Mouse (Mus musculus) right cerebral cortex, adult 18-20 months (tissue): ENCODE results near the gene Fbxl14.
"Not testable (repeated sequence)": the region's sequence is repeated elsewhere in the genome, so short reads cannot be mapped to it uniquely, and the experiment has no call there.

Experiments
- DNase-seq: peaks from one replicate; pipeline ENCODE4 v3.0.0; 2022; ENCODE audit warnings: mixed read lengths

Gene Fbxl14

DNA sequence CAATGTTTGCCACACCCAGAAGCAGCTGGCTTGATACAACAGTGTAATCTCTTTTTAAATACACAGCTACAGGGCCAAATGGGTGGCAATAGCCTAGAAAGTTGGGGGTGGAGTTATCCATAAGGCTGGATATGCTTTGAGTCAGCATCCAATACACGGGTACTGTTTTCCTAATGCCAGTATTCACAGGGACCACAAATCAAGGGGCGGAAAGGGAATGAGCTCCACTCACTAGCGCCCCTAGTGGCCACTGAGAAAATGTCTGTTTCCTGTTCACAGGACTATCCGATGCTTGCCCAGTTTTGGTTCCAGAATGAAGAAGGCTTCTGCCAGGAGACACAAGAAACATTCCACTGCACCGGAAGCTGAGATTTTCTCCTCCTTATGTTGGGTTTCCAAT, 7.3 kb upstream of the Fbxl14 start:
- peak; percentile 38 for DNase-seq

DNA sequence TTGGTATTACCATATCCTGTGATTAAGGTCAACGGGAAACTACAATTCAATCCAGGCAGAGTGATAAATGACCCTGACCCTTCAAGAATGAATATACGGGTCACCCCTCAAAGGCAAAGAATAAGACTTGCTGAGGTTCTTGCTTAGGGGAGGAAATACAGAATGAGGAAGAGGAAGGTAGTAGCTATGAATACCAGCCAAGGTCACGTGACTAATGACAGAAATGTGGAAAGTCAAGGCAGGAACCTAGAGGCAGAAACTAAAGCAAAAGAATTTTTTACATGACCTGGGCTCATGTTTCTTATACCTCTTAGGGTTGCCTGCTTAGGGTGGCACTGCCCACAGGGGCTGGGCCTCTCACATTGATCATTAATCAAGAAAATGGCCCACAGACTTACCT, 6.8 kb upstream of the Fbxl14 start:
- no peak for DNase-seq

GRCm38 (mm10) chr6:119473446-119473845, 6.0 kb upstream of the Fbxl14 start:
- DNase-seq: no peak

DNA sequence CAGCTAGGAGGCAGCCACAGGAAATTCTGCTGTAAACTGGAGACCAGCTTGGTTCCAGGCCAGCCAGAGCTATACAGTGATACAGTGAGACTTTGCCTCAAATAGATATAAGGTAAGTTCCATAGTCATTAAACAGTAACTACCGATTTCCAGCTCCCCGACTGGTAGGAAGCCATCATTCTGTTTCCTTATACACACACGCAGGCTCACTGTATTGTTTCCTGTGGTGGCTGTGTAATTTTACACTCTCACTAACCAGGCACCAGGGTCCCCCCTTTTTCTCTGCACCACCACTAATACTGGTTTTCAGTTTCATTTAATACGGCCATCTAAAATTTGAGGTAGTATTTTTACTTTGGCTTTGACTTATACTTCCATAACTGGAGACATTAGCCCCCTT, 5.5 kb upstream of the Fbxl14 start:
- DNase-seq: no peak

DNA sequence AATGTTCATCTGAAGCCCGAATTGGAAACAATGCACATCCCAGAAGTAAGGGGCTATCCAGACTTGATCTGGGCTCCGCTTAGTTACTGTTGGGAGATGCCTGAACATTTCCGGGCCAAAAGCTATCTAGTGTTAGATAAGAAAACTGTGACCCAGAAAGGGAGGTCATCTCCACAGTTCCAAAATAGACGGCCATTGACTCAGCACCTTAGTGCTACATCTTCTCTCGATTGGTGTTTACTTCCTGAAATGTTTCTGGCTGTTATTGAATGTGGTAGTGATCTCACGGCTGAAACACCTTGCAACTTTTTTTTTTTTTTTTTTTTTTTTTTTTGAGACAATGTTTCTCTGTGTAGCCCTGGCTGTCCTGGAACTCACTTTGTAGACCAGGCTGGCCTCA, 3.5 kb upstream of the Fbxl14 start:
- DNase-seq: no peak

GRCm38 (mm10) chr6:119477686-119478310, 1.7 kb upstream of the Fbxl14 start:
- DNase-seq: no peak

GRCm38 (mm10) chr6:119478560-119479342, 717 bp upstream of the Fbxl14 start:
- DNase-seq: peak; percentile 88

DNA sequence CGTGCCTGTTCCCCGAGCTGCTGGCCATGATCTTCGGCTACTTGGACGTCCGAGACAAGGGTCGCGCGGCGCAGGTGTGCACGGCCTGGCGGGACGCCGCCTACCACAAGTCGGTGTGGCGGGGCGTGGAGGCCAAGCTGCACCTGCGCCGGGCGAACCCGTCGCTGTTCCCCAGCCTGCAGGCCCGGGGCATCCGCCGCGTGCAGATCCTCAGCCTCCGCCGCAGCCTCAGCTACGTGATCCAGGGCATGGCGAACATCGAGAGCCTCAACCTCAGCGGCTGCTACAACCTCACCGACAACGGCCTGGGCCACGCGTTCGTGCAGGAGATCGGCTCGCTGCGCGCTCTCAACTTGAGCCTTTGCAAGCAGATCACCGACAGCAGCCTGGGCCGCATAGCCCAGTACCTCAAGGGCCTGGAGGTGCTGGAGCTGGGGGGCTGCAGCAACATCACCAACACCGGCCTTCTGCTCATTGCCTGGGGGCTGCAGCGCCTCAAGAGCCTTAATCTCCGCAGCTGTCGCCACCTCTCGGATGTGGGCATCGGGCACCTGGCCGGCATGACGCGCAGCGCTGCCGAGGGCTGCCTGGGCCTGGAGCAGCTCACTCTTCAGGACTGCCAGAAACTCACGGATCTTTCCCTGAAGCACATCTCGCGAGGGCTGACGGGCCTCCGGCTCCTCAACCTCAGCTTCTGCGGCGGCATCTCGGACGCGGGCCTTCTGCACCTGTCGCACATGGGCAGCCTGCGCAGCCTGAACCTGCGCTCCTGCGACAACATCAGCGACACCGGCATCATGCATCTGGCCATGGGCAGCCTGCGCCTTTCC, 623 bp downstream of the Fbxl14 start:
- DNase-seq: peak; percentile 45

GRCm38 (mm10) chr6:119480706-119481331, 1.4 kb downstream of the Fbxl14 start:
- no peak for DNase-seq

GRCm38 (mm10) chr6:119481741-119482390, 2.4 kb downstream of the Fbxl14 start:
- DNase-seq: not testable (repeated sequence)

DNA sequence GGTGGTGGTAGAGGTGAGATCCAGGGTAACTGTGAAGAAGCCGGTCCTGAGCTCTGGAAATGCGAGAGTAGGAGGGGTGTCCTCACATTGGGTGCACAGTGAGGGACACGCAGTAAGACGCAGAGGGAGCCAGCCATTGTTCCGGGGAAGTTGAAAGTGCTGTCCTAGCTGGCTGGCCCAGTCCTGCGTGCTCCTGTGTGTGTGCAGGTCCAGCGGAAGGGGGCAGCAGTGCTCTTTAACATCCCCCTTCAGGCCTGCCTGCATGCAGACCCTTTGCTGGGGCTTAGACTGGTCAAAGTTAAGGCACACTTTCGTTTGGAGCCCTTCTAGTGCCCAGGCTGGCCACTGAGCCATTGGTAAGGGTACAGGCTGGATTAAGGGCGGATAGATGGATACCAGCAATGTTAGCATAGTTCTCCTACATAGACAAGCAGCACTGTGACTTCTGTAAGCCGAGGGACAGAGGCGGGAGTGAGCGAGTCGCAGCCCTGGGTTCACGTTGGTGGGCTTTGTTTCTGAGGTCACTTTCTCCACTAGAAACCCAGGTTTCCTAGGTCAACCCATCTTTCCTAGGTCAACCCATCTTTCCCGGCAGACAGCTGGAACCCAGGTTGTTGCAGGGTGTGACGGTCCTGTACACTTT, 3.6 kb downstream of the Fbxl14 start:
- DNase-seq: peak; percentile 47

GRCm38 (mm10) chr6:119485486-119485885, 6.0 kb downstream of the Fbxl14 start:
- no peak for DNase-seq

DNA sequence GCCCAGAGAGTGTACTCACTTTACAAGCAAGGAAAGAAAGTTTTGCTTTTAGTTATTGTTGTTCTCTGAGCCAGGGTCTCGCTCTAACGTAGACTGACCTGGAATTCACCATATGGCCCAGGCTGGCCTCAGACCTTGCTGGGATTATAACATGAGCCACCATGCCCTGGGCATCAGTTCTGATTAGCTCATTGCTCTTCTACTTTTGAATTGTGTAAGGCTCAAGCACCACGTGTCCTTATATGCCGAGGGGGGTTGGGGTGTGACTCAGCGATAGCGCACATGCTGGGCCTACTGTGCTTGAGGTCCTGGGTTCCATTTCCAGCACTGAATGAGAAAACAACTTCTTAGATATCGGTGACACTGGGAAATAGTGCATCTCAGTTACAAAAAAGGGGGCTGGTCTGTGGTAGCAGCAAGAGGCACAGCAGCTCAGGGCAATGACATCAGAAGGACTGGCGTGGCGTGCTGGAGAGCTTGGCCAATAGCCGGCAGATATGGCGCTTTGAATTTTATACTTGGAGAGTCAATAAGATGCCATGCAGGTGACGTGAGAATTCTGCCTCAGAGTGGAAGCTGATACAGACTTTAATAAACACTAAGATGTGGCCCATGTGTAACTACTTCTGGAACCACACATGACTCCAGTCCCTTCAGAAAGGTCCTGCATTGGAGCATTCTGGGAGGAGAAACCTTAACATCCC, 7.1 kb downstream of the Fbxl14 start:
- DNase-seq: no peak

- no peak for DNase-seq
These were observed 7.6 kb downstream of the Fbxl14 start for GRCm38 (mm10) chr6:119487085-119487458.

DNA sequence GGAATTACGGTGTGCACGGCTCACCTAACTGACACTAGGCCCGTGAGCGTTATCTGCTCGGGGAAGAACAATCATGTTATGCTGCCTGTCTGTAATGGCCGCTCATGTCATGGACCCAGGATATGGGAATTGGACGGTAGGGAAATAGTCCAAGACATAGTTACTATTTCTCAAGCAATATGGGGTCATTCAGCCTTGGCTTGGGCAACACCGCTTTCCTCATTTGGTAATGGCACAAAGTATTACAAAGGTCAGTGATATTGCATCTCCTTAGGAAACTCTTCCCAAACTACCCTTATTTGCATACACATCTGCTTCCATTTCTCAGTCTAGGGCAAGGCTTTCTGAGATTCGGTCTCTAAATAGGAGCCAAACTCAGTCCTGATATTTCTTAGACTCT, 8.2 kb downstream of the Fbxl14 start:
- DNase-seq: no peak

GRCm38 (mm10) chr6:119489765-119490164, 10.3 kb downstream of the Fbxl14 start:
- DNase-seq: no peak

DNA sequence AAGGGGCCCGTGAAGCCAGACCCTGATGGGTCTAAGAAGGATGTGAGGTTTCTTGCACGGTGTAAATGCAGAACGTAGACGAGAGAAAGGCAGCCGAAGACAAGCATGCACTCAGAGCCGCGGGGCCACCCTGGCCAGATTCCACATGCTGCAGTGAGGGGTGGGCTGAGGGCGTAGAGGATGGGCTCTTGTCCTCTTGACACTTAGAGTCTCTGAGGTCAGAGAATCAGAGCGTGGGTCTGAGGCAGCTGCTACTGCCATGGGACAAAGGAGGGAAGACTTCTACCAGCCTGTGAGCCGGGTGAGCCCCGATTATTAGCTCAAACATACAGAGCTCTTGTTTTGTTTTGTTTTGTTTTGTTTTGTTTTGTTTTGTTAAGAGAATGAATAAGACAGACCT, 11.1 kb downstream of the Fbxl14 start:
- no peak for DNase-seq

DNA sequence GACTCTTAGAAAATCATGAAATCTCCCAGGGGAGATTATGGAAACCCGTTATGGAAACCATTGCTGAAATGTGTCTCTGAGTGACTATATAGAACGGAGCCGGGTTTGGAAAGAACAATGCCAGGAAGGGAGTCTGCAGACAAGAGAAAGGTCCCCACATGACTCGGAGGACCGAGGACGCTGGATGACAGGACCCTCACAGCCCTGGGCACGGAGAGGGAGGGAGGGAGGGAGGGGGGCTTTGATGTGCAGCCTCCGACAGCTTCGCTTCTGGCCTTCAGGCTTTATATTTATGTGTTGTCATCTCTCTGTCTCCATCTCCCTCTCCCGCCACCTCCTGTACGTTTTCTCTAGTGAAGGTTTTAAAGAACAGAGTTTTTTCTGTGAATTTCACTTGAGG, 11.5 kb downstream of the Fbxl14 start:
- no peak for DNase-seq

GRCm38 (mm10) chr6:119491997-119492629, 12.6 kb downstream of the Fbxl14 start:
- no peak for DNase-seq

DNA sequence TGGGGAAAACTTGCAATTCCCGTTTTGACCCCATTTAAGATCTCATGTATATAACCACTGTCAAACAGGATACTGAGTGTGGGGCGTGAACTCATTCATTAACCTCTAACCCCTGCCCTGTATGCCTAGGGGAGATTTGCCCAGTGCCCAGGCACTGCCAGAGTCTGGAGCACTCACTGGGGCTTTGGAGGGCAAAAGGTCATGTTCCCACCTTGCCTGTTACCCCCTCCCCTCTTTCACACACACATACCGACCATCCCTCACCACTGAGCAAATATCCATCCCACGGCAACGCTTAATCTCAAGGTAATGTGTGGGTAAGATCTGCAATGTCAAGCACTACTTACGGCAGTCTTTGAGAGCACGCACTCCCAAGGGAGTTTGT, 13.2 kb downstream of the Fbxl14 start:
- no peak for DNase-seq

- DNase-seq: peak; percentile 40
These were observed 19.8 kb downstream of the Fbxl14 start for GRCm38 (mm10) chr6:119499271-119499670.
